Mouse (Mus musculus) stomach, embryonic 16.5 days (tissue): Measurements from ENCODE around the gene Ptpra. TPM values are rescaled to one million over a fixed set of nuclear protein-coding genes. Genes with fewer than 3 reads are reported as not detected.

Source experiments
- ATAC-seq: fragments of 200-750 bp; cut with Nextera tagmentation; 2 replicates; pipeline ENCODE4 v1.8.0; 2017; ENCODE audit warnings: moderate number of reproducible peaks, moderate TSS enrichment; ENCODE audit not compliant: insufficient read depth, low FRiP score
- H3K27ac ChIP-seq: fragments of 300-500 bp; sonication (generic); 2 replicates; pipeline ENCODE4 v1.5.1; 2014; ENCODE audit warnings: low read length
- H3K27me3 ChIP-seq: fragments of 300-500 bp; sonication (generic); 2 replicates; pipeline ENCODE4 v1.6.1; 2014; ENCODE audit warnings: low read length, control low read depth, mixed read lengths; ENCODE audit not compliant: control insufficient read depth, insufficient read depth
- H3K36me3 ChIP-seq: fragments of 300-500 bp; sonication (generic); 2 replicates; pipeline ENCODE4 v1.6.1; 2014; ENCODE audit warnings: low read length; ENCODE audit not compliant: control insufficient read depth, insufficient read depth
- H3K4me1 ChIP-seq: fragments of 300-500 bp; sonication (generic); 2 replicates; pipeline ENCODE4 v1.6.1; 2014; ENCODE audit warnings: low read length, control low read depth, mixed read lengths; ENCODE audit not compliant: control insufficient read depth, insufficient read depth
- H3K4me2 ChIP-seq: fragments of 300-500 bp; sonication (generic); 2 replicates; pipeline ENCODE4 v1.6.1; 2014; ENCODE audit warnings: low read depth, low read length, mixed read lengths
- H3K4me3 ChIP-seq: fragments of 300-500 bp; sonication (generic); replicated peaks from 2 replicates; pipeline ENCODE4 v1.5.1; 2014; ENCODE audit warnings: mild to moderate bottlenecking, low read length
- H3K9ac ChIP-seq: fragments of 300-500 bp; sonication (generic); 2 replicates; pipeline ENCODE4 v1.6.1; 2014; ENCODE audit warnings: low read length
- H3K9me3 ChIP-seq: fragments of 300-500 bp; sonication (generic); replicated peaks from 2 replicates; pipeline ENCODE4 v1.6.1; 2016; ENCODE audit warnings: low read length, control low read depth; ENCODE audit not compliant: control insufficient read depth
- WGBS: fragments of 180-500 bp; shearing (Covaris S2); extraction: QIAGEN DNeasy Blood & Tissue Kit; methylation state at CpG from one replicate; pipeline ENCODE4 v1.1.7; 2014; 5-methylcytosine and 5-hydroxymethylcytosine counted together
- polyA plus RNA-seq: library from polyadenylated mRNA; unstranded; fragments of >200 nt; fragmentation: Nextera tagmentation; extraction: Ambion mirVana; gene quantifications from 2 replicates; pipeline ENCODE4 v1.2.1, GENCODE M21; 2015

The Ptpra gene
- polyA plus RNA-seq, 1 experiment from 2014 or later: 70.8 TPM

DNA sequence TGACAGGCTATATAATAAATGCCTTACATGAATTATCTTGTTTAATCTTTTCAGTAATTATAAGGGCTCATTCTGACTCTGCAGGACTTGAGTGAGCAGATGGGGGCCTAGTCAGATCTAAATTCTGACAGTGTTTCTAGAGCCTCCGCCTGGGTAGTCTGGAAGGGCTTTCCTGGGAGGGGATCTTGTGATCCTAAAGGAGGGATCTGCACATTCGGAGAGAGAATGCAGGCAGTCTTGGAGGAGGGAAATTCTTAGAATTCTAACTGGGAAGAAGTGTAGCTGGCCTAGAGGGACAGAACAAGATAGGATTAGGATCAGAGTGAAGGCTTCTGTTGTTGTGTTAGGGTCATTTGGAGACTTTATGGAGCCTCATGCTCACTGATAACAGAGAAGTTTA is 2.2 kb downstream of the Ptpra start:
- WGBS: 55% methylated on average over 2 of the region's 2 CpGs
- ATAC-seq: no peak

DNA sequence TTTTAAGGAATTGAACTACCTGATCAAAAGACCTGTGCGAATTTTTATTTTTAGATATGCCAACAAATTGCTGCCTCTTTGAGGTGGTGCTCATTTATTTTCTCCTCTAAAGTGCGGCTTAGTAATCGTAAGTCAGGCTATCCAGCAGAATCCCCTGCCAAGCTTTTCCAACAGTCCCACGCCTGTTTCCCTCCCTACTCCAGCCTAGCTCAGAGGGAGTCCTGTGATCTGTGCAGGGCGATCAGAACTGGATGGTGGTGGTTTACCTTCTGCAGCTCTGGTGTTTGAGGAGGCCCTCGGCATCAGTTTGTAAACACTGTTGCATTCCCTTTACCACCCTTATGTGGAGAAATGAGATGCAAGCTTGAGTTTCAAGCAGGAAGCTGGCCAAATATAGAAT is 3.3 kb downstream of the Ptpra start:
- H3K9ac ChIP-seq: no peak overlapping the region
- 60% methylated on average over 6 of the region's 6 CpGs for WGBS

More for the DNA sequence above, 2.2 kb downstream of the Ptpra start:
- H3K27me3 ChIP-seq: no peaks in the 10 kb centered on the region
- H3K4me3 ChIP-seq: no peak overlapping the region
- peaks cover 26% of the 10 kb centered on the region for H3K4me1 ChIP-seq
- no peak overlapping the region for H3K4me2 ChIP-seq
- H3K36me3 ChIP-seq: no peaks in the 10 kb centered on the region
- H3K9me3 ChIP-seq: no peaks in the 10 kb centered on the region
- H3K9ac ChIP-seq: no peak overlapping the region; the same call in 1 of the 2 replicates
- no peak overlapping the region for H3K27ac ChIP-seq

DNA sequence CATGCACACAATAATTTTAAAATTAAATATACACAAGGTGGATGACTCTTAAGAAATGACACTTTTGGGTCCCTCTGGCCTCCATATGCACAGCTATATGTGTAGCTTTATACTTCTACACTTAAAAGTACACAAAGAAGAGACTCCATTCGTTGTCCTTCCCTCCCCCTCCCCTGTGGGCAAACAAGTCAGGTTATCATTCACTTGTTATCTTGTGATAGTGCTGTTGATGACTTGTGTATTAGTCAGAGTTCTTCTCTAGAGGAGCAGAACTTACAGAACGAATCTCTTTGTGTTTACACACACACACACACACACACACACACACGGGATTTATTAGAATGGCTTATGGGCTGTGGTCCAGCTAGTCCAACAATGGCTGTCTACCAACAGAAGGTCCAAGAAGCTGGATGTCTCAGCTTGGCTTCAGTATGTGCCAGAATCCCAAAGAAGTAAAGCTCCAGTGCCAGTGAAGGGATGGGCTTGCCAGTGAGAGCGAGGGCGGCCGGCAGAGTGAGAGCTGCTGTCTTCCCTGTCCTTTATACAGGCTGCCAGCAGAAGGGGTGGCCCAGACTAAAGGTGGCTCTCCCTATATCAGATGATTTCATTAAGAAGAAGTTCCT is 4.8 kb downstream of the Ptpra start:
- Histone ChIP-seq H3K9me3 (no peaks in the 10 kb centered on the region), H3K9ac (no peak overlapping the region), H3K27ac (no peak overlapping the region), H3K4me3 (no peak overlapping the region), H3K4me1 (peaks cover 19% of the 10 kb centered on the region), H3K27me3 (no peaks in the 10 kb centered on the region), H3K4me2 (no peak overlapping the region), H3K36me3 (no peaks in the 10 kb centered on the region)
- 58% methylated on average over 6 of the region's 6 CpGs for WGBS
- ATAC-seq: no peak

More for the DNA sequence above, 3.3 kb downstream of the Ptpra start:
- Histone ChIP-seq H3K27me3 (no peaks in the 10 kb centered on the region), H3K27ac (no peak overlapping the region), H3K4me3 (no peak overlapping the region), H3K36me3 (no peaks in the 10 kb centered on the region), H3K4me2 (no peak overlapping the region), H3K4me1 (peaks cover 26% of the 10 kb centered on the region), H3K9me3 (no peaks in the 10 kb centered on the region)
- ATAC-seq: no peak

DNA sequence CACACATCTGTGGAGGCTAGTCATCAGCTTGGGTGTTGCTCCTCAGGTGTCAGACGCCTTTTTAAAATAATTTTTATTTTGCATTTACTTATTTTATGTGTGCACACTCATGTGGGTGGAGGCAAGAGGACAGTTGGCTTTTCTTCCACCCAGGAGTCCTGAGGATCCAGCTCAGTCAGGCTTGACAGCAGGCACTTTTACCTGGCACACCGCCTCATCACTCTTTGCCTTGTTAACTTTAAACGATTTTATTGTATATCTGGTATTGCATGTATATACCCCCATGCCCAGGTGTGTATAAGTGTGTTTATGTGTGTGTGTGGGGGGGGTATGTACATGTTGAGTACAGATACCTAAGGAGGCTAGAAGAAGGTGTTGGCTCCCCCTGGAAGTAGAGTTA is 7.8 kb downstream of the Ptpra start:
- WGBS: 77% methylated on average over 3 of the region's 3 CpGs
- peaks cover 21% of the 10 kb centered on the region for H3K4me1 ChIP-seq
- H3K4me2 ChIP-seq: no peak overlapping the region
- no peaks in the 10 kb centered on the region for H3K9me3 ChIP-seq
- no peak for ATAC-seq
- no peak overlapping the region for H3K9ac ChIP-seq
- no peaks in the 10 kb centered on the region for H3K36me3 ChIP-seq
- no peak overlapping the region for H3K27ac ChIP-seq
- H3K27me3 ChIP-seq: no peaks in the 10 kb centered on the region
- no peak overlapping the region for H3K4me3 ChIP-seq

GRCm38 (mm10) chr2:130459576-130459975 is 9.5 kb downstream of the Ptpra start:
- Histone ChIP-seq H3K27ac (no peak overlapping the region), H3K4me3 (no peak overlapping the region)
- 79% methylated on average over 3 of the region's 3 CpGs for WGBS

GRCm38 (mm10) chr2:130461287-130462071 is 11.4 kb downstream of the Ptpra start:
- Histone ChIP-seq H3K27me3 (no peaks in the 10 kb centered on the region), H3K9ac (peak overlapping the region; percentile 37; the same call in 1 of the 2 replicates), H3K4me3 (no peak overlapping the region), H3K4me2 (0 out of 2 replicates have a peak overlapping the region, but pooled peaks have one; percentile 3), H3K36me3 (no peaks in the 10 kb centered on the region), H3K4me1 (peaks cover 14% of the 10 kb centered on the region), H3K27ac (peak overlapping the region; percentile 51; the same call in 1 of the 2 replicates), H3K9me3 (no peaks in the 10 kb centered on the region)
- WGBS: 38% methylated on average over 15 of the region's 15 CpGs
- ATAC-seq: no peak

More at GRCm38 (mm10) chr2:130459576-130459975, 9.5 kb downstream of the Ptpra start:
- H3K9me3 ChIP-seq: no peaks in the 10 kb centered on the region
- no peaks in the 10 kb centered on the region for H3K27me3 ChIP-seq
- no peaks in the 10 kb centered on the region for H3K36me3 ChIP-seq
- H3K4me1 ChIP-seq: peaks cover 21% of the 10 kb centered on the region
- H3K9ac ChIP-seq: no peak overlapping the region
- H3K4me2 ChIP-seq: no peak overlapping the region
- ATAC-seq: no peak

DNA sequence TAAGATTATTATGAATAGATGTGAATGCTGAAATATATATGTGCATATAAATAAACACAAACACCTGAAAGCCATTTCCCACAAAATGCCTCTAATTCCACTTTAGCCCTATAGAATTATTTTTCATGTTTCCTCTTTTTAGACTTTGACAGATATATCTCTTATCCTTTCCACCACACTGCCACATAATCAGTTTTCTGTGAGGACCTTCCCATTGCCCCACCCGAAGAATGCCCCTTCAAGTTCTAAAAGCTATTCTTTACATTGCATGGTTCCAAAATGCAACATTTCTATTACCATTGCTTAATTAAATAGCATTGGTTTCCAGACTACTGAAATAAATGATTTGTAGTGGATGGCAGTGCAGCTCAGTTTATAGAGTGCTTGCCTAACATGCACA is 16.4 kb downstream of the Ptpra start:
- ATAC-seq: no peak
- Histone ChIP-seq H3K4me2 (no peak overlapping the region), H3K4me1 (peaks cover 2% of the 10 kb centered on the region; the same call in 1 of the 2 replicates), H3K27me3 (no peaks in the 10 kb centered on the region), H3K9ac (no peak overlapping the region), H3K4me3 (no peak overlapping the region), H3K27ac (no peak overlapping the region), H3K9me3 (no peaks in the 10 kb centered on the region), H3K36me3 (no peaks in the 10 kb centered on the region)
- WGBS: 67% methylated on average over 1 of the region's 1 CpGs

DNA sequence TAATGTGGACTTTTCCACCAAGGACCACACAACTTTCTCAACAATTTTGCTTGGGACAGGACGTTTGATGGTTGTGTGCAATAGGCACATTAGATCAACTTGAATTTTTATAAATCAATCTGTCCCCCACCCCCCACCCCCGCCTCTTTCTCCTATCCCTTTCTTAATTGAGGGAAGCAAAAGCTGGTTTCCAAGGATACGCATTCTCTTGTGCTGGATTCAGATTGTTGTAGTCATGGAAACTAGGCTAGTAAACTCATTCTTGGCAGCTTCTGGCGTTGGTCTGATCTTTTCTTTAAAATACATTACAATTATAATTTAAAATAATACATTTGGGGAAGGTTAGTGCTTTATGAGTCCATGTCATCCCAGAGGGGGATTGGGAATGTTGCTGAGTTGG is 19.3 kb downstream of the Ptpra start:
- H3K4me1 ChIP-seq: no peaks in the 10 kb centered on the region

DNA sequence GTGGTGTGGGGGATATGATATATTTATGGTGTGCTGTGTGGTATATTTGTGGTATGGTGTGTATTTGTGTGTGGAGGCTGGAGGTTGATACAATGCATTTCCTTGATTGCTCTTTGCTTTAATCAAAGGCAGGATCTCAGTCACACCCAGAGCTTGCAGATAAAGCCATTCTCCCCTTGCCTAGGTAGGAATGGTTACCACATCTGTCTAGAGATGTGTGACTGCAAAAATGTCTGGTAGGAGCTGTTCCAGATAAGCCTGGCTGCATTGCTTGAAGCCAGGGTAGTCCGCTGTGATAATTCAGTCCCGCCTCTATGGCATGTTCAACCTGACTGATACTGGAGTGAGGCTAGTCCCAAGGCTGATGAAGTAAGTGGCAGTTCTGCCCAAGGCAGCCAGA is 19.9 kb downstream of the Ptpra start:
- Histone ChIP-seq H3K9ac (no peak overlapping the region), H3K4me2 (no peak overlapping the region), H3K27me3 (no peaks in the 10 kb centered on the region), H3K4me1 (0 out of 2 replicates have a peak, but pooled peaks cover under 1% of the 10 kb centered on the region), H3K9me3 (no peaks in the 10 kb centered on the region), H3K36me3 (no peaks in the 10 kb centered on the region), H3K27ac (no peak overlapping the region), H3K4me3 (no peak overlapping the region)
- no peak for ATAC-seq
- WGBS: 81% methylated on average over 2 of the region's 2 CpGs

More for the DNA sequence above, 19.3 kb downstream of the Ptpra start:
- H3K9me3 ChIP-seq: no peaks in the 10 kb centered on the region
- no peak for ATAC-seq
- no peaks in the 10 kb centered on the region for H3K27me3 ChIP-seq
- H3K36me3 ChIP-seq: no peaks in the 10 kb centered on the region
- WGBS: 58% methylated on average over 4 of the region's 4 CpGs
- no peak overlapping the region for H3K27ac ChIP-seq
- no peak overlapping the region for H3K4me3 ChIP-seq
- no peak overlapping the region for H3K9ac ChIP-seq
- no peak overlapping the region for H3K4me2 ChIP-seq
